Mouse (Mus musculus): ENCODE results near the gene Prkcq.

The Prkcq gene

DNA sequence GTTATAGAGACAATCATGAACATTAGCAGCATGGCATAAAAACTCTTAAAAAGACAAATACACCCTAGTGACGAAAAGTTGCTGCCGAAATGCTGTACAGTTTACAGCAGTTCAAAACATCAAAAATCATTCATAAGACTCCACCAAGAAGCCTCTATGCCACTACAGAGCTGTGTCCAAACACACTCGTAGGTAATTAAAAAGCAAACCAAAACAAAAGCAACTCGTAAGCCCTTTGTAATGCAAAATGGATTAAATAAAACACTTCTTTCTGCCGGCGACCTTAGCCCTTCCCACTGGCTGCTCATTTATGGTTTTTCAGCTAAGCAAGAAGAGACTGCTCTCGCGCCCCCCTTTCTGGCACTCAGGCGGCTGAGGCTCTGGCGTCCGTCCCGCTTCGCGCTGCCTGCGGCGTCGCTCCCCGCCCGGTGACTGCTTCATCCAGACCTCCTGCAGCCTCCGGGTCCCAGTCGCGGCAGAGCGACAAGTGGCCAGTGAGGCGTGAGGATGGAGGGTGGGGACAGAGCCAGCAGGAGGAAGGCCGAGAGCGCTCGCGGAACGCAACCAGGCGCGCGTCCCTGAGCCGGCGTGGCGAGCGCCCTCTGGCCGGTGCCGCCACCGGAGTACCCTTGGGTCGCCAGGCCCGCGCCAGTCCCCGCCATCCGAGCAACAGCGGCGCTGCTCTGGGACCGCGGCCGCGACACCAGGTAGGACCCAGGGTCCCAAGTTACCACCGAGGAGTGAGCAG, at the start of gene Prkcq:
Gene Prkcq, plus strand, starts transcription at position 355 of the 748 bp plus-strand sequence.
- DNase-seq, result peak; percentile 51

- DNase-seq, result no peak
These were observed 41.0 kb upstream of the Prkcq start for GRCm38 (mm10) chr2:11130881-11131280.

DNA sequence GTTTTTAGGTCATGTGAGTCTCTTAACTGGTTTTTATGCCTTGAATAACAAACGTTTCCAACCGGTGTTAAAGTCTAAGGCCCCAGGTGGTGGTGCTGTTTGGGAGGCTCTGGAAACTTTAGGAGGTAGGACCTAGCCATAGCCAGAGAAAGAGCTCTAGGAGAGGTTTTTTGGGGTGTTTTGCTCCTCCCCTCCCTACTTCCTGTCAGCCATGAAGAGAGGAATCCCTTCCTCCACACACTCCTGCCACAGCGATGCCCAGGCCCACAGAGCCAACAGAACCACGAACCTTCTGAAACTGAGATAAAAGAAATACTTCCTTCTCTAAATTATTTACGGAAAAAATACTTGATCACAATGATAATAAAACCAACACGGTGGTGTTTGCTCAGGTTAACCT, 36.2 kb upstream of the Prkcq start:
- no peak for DNase-seq

- DNase-seq, result no peak
These were observed 33.8 kb upstream of the Prkcq start for GRCm38 (mm10) chr2:11138076-11138475.

GRCm38 (mm10) chr2:11139518-11140152, 32.3 kb upstream of the Prkcq start:
- DNase-seq, result no peak

DNA sequence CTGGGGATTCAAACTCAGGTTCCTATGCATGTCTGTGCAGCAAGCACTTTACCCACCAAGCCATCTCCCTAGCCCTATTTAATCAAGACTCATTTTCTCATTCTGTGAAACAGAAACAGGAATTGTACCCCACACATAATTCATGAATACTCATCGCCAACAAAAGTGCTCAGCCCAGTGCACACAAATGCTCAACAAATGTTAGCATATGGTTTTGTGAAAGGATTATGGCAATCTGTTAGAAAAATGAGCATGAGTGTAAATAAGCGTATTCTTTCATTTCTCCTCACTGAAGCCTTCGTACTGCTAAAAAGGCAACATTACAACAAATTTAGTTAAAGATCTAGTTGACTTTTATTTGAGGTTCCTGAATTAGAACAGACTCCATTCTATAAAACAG, 31.5 kb upstream of the Prkcq start:
- DNase-seq, result no peak

- DNase-seq, result no peak
These were observed 22.8 kb upstream of the Prkcq start for GRCm38 (mm10) chr2:11149091-11149490.

GRCm38 (mm10) chr2:11150975-11151374, 20.9 kb upstream of the Prkcq start:
- DNase-seq, result no peak

DNA sequence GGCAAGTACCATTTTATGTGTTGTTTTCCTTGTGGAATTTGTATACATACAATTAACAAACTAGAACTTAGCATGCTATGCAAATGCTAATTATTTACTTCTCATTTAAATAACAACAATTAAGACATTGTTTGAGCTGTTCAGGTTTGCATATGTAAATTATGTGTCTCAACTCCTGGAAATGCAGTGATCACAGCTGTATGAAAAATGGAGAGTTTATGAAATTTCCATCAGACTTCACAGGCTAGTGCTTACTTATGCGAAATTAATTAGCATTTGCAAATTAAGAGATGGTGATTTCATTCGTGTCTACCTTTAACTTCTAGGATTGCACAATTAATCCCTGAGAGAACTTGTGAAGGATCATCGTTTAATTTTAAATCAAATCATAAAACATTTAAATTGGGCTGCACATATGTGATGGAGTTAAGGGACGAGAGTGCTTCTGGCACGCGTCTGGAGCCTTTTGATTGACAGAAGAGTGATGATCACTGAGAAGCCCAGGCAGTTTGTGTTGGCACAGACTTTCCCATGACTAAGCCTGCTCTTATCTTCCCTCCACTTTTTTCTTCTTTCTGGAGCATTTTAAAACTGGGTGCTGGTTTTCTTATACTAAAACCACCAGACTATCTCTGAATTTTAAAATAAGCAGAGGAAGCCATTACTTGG, 20.1 kb upstream of the Prkcq start:
- no peak for DNase-seq

- no peak for DNase-seq
These were observed 12.3 kb upstream of the Prkcq start for GRCm38 (mm10) chr2:11159641-11160040.

DNA sequence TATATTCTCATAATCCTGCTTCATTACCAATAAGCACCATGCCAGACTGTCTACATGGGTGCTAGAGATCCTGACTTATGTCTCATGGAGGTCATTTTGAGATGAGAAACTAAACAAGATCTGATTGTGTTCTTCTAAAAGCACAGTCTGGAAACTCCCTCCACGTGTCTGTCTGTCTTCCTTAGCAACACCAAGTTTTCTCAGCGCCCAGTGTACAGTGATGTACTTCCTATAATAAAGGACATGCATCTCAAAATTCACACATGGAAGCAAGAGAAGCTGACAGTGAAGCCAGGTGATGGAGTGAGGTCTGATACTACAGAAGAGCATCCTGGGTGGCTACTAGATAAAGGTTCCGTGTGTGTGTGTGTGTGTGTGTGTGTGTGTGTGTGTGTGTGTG, 11.2 kb upstream of the Prkcq start:
- DNase-seq, result no peak

GRCm38 (mm10) chr2:11161336-11161735, 10.6 kb upstream of the Prkcq start:
- no peak for DNase-seq

GRCm38 (mm10) chr2:11162701-11163100, 9.2 kb upstream of the Prkcq start:
- no peak for DNase-seq

GRCm38 (mm10) chr2:11164170-11164569, 7.7 kb upstream of the Prkcq start:
- DNase-seq, result no peak

GRCm38 (mm10) chr2:11169721-11170335, 2.1 kb upstream of the Prkcq start:
- no peak for DNase-seq

- DNase-seq, result no peak
These were observed 1.0 kb downstream of the Prkcq start for GRCm38 (mm10) chr2:11172831-11173414.

DNA sequence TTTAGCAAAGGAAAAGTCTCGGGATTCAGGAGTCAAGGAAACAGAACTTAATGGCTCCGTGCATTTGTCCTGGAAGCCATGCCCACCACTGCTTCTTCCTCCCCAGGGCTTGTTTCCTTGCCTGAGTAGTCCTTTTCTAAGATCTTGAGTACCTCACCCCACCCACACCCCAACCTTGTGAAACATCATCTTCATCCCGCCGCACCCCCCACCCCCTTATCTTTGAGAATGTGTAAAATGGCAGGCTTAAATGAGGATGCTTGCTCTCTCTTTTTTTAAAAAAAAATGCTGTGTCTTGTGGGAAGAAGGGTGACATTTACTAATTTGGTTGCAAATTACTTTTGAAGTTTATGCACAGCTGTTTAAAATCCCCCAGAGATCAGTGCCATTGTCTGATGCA, 1.6 kb downstream of the Prkcq start:
- no peak for DNase-seq

- no peak for DNase-seq
These were observed 2.2 kb downstream of the Prkcq start for GRCm38 (mm10) chr2:11174101-11174500.

DNA sequence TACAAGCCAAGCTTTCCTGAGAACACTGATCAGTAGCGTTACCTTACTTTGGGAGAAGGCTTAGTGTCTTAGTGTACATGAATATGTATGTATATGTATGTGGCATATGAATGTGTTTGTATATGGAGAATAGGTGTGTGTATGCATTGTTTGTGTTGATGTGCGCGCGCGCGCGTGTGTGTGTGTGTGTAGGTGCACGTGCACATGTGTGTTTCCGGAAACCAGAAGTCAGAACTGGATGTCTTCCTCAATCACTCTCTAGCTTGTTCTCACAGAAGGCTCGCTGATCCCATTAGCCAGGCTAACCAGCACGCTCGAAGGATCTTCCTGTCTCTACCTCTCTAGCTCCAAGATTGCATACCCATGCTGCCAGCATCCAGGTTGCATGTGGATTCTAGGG, 6.0 kb downstream of the Prkcq start:
- no peak for DNase-seq

- no peak for DNase-seq
These were observed 9.6 kb downstream of the Prkcq start for GRCm38 (mm10) chr2:11181510-11181909.

DNA sequence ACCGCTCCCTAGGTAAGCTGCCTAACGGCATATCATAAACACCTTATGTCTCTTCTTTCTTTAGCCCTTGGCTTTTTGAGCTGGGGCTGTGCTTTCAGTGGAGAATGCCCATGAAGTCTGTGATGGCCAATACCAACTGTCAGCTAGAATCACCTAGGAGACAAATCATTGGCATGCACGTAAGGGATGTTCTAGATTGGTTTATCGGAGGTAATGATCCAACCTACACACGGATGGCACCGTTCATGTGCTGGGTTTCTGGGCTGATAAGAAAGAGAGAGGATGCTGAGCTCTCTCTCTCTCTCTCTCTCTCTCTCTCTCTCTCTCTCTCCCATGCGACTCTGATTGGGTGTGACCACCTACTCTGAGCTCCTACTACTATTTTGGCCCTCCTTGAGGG, 10.2 kb downstream of the Prkcq start:
- DNase-seq, result no peak

- no peak for DNase-seq
These were observed 12.1 kb downstream of the Prkcq start for GRCm38 (mm10) chr2:11183991-11184390.

GRCm38 (mm10) chr2:11186586-11186985, 14.7 kb downstream of the Prkcq start:
- no peak for DNase-seq
